Mouse (Mus musculus) heart, embryonic 15.5 days (tissue): Measurements from ENCODE around the gene Rassf2. TPM values are rescaled to one million over a fixed set of nuclear protein-coding genes. Genes with fewer than 3 reads are reported as not detected.

Experiments
- ATAC-seq: fragments of 200-750 bp; cut with Nextera tagmentation; replicated peaks from 2 replicates; pipeline ENCODE4 v1.8.0; 2017; ENCODE audit warnings: low read depth, moderate TSS enrichment; ENCODE audit not compliant: insufficient number of reproducible peaks, insufficient read depth, low FRiP score
- H3K27ac ChIP-seq: fragments of 300-500 bp; sonication (generic); 2 replicates; pipeline ENCODE4 v1.5.1; 2015; ENCODE audit warnings: mild to moderate bottlenecking, inconsistent platforms
- H3K27me3 ChIP-seq: fragments of 300-500 bp; sonication (generic); 2 replicates; pipeline ENCODE4 v1.6.1; 2015; ENCODE audit warnings: inconsistent platforms
- H3K36me3 ChIP-seq: fragments of 300-500 bp; sonication (generic); 2 replicates; pipeline ENCODE4 v1.6.1; 2015; ENCODE audit warnings: mild to moderate bottlenecking, inconsistent platforms
- H3K4me1 ChIP-seq: fragments of 300-500 bp; sonication (generic); replicated peaks from 2 replicates; pipeline ENCODE4 v1.6.1; 2015; ENCODE audit warnings: inconsistent platforms
- H3K4me2 ChIP-seq: fragments of 300-500 bp; sonication (generic); 2 replicates; pipeline ENCODE4 v1.6.1; 2015; ENCODE audit warnings: inconsistent platforms, mild to moderate bottlenecking, moderate library complexity
- H3K4me3 ChIP-seq: fragments of 300-500 bp; sonication (generic); 2 replicates; pipeline ENCODE4 v1.5.1; 2015; ENCODE audit warnings: mild to moderate bottlenecking, inconsistent platforms
- H3K9ac ChIP-seq: fragments of 300-500 bp; sonication (generic); 2 replicates; pipeline ENCODE4 v1.6.1; 2015; ENCODE audit warnings: mild to moderate bottlenecking, inconsistent platforms
- H3K9me3 ChIP-seq: fragments of 300-500 bp; sonication (generic); replicated peaks from 2 replicates; pipeline ENCODE4 v1.6.1; 2016; ENCODE audit warnings: inconsistent platforms
- WGBS: fragments of 180-500 bp; shearing (Covaris S2); methylation state at CpG from one replicate; pipeline ENCODE4 v1.1.7; 2015; ENCODE audit warnings: mixed read lengths; 5-methylcytosine and 5-hydroxymethylcytosine counted together
- polyA plus RNA-seq: library from polyadenylated mRNA; unstranded; fragments of >200 nt; fragmentation: Nextera tagmentation; extraction: Ambion mirVana; gene quantifications from 2 replicates; pipeline ENCODE4 v1.2.1, GENCODE M21; 2015

Rassf2 gene
- polyA plus RNA-seq: 9.2 and 13.9 TPM in 2 replicates

- H3K27me3 ChIP-seq: no peaks in the 10 kb centered on the region; the same call in 1 of the 2 replicates
- peak within 1 kb of the TSS; percentile 75 for H3K4me3 ChIP-seq
- H3K9me3 ChIP-seq: no peaks in the 10 kb centered on the region
- ATAC-seq: peak; percentile 85
- peaks cover 25% of the 10 kb centered on the region for H3K4me1 ChIP-seq
- peak within 1 kb of the TSS; percentile 72 for H3K9ac ChIP-seq
- peak within 1 kb of the TSS; percentile 99 for H3K4me2 ChIP-seq
- no peaks in the 10 kb centered on the region for H3K36me3 ChIP-seq
- H3K27ac ChIP-seq: peak within 1 kb of the TSS; percentile 80
- 1% methylated on average over 41 of the region's 48 CpGs for WGBS
Measured at GRCm38 (mm10) chr2:132029646-132030417, at the start of gene Rassf2. Gene Rassf2, minus strand, starts transcription at chr2:132030258.

- Histone ChIP-seq H3K27me3 (no peaks in the 10 kb centered on the region), H3K9ac (no peak overlapping the region), H3K9me3 (no peaks in the 10 kb centered on the region), H3K4me3 (no peak overlapping the region), H3K4me2 (no peak overlapping the region), H3K36me3 (peaks cover 9% of the 10 kb centered on the region; the same call in 1 of the 2 replicates), H3K27ac (peak overlapping the region; percentile 85), H3K4me1 (peaks cover 33% of the 10 kb centered on the region)
- ATAC-seq: peak; percentile 87
- 35% methylated on average over 5 of the region's 5 CpGs for WGBS
Measured at GRCm38 (mm10) chr2:132079139-132079538, 49.1 kb upstream of the Rassf2 start.

- no peak overlapping the region for H3K27ac ChIP-seq
- no peaks in the 10 kb centered on the region for H3K9me3 ChIP-seq
- no peak overlapping the region for H3K4me3 ChIP-seq
- peaks cover 21% of the 10 kb centered on the region for H3K36me3 ChIP-seq
- H3K27me3 ChIP-seq: no peaks in the 10 kb centered on the region
- no peak overlapping the region for H3K4me2 ChIP-seq
- no peak overlapping the region for H3K9ac ChIP-seq
- 75% methylated on average over 3 of the region's 3 CpGs for WGBS
- no peak for ATAC-seq
- peaks cover 11% of the 10 kb centered on the region for H3K4me1 ChIP-seq
Measured at GRCm38 (mm10) chr2:132073052-132073451, 43.0 kb upstream of the Rassf2 start.

- H3K4me3 ChIP-seq: no peak overlapping the region
- H3K27me3 ChIP-seq: no peaks in the 10 kb centered on the region
- WGBS: 83% methylated on average over 10 of the region's 10 CpGs
Measured at GRCm38 (mm10) chr2:132069985-132070735, 40.1 kb upstream of the Rassf2 start.

GRCm38 (mm10) chr2:132064185-132064831, 34.2 kb upstream of the Rassf2 start:
- H3K4me1 ChIP-seq: peaks cover 13% of the 10 kb centered on the region
- 63% methylated on average over 11 of the region's 11 CpGs for WGBS
- H3K36me3 ChIP-seq: peaks cover 10% of the 10 kb centered on the region
- no peak overlapping the region for H3K4me2 ChIP-seq
- no peaks in the 10 kb centered on the region for H3K27me3 ChIP-seq
- peak overlapping the region; percentile 54 for H3K27ac ChIP-seq
- ATAC-seq: no peak
- no peak overlapping the region for H3K9ac ChIP-seq
- H3K4me3 ChIP-seq: no peak overlapping the region
- no peaks in the 10 kb centered on the region for H3K9me3 ChIP-seq

More at GRCm38 (mm10) chr2:132069985-132070735, 40.1 kb upstream of the Rassf2 start:
- Histone ChIP-seq H3K9me3 (no peaks in the 10 kb centered on the region), H3K4me1 (no peaks in the 10 kb centered on the region), H3K27ac (no peak overlapping the region), H3K4me2 (no peak overlapping the region), H3K36me3 (peaks cover 29% of the 10 kb centered on the region), H3K9ac (no peak overlapping the region)
- ATAC-seq: no peak

GRCm38 (mm10) chr2:132063776-132064175, 33.7 kb upstream of the Rassf2 start:
- no peak overlapping the region for H3K9ac ChIP-seq
- H3K36me3 ChIP-seq: peaks cover 10% of the 10 kb centered on the region
- H3K9me3 ChIP-seq: no peaks in the 10 kb centered on the region
- ATAC-seq: no peak
- WGBS: 71% methylated on average over 3 of the region's 3 CpGs
- H3K27me3 ChIP-seq: no peaks in the 10 kb centered on the region
- H3K4me2 ChIP-seq: no peak overlapping the region
- H3K4me3 ChIP-seq: no peak overlapping the region
- H3K27ac ChIP-seq: peak overlapping the region; percentile 54
- H3K4me1 ChIP-seq: peaks cover 13% of the 10 kb centered on the region

GRCm38 (mm10) chr2:132061884-132062283, 31.8 kb upstream of the Rassf2 start:
- peaks cover 13% of the 10 kb centered on the region for H3K4me1 ChIP-seq
- peaks cover 22% of the 10 kb centered on the region for H3K36me3 ChIP-seq
- H3K4me2 ChIP-seq: no peak overlapping the region
- ATAC-seq: no peak
- H3K27me3 ChIP-seq: no peaks in the 10 kb centered on the region
- no peaks in the 10 kb centered on the region for H3K9me3 ChIP-seq
- no peak overlapping the region for H3K9ac ChIP-seq
- no peak overlapping the region for H3K27ac ChIP-seq
- WGBS: 91% methylated on average over 11 of the region's 11 CpGs
- no peak overlapping the region for H3K4me3 ChIP-seq

- H3K9me3 ChIP-seq: no peaks in the 10 kb centered on the region
- H3K4me1 ChIP-seq: peaks cover 25% of the 10 kb centered on the region
- no peaks in the 10 kb centered on the region for H3K27me3 ChIP-seq
- H3K27ac ChIP-seq: no peak overlapping the region
- H3K4me2 ChIP-seq: no peak overlapping the region
- ATAC-seq: no peak
- no peak overlapping the region for H3K4me3 ChIP-seq
- no peak overlapping the region for H3K9ac ChIP-seq
- peaks cover 14% of the 10 kb centered on the region for H3K36me3 ChIP-seq
- WGBS: 81% methylated on average over 8 of the region's 8 CpGs
Measured at GRCm38 (mm10) chr2:132059919-132060318, 29.9 kb upstream of the Rassf2 start.

- 16% methylated on average over 8 of the region's 8 CpGs for WGBS
- Histone ChIP-seq H3K4me3 (no peak overlapping the region), H3K9me3 (no peaks in the 10 kb centered on the region), H3K9ac (no peak overlapping the region), H3K36me3 (peaks cover 14% of the 10 kb centered on the region), H3K4me2 (no peak overlapping the region), H3K4me1 (peaks cover 14% of the 10 kb centered on the region), H3K27me3 (no peaks in the 10 kb centered on the region), H3K27ac (0 out of 2 replicates have a peak overlapping the region, but pooled peaks have one; percentile 2)
- peak; percentile 70 for ATAC-seq
Measured at GRCm38 (mm10) chr2:132055349-132055753, 25.3 kb upstream of the Rassf2 start.

- no peak for ATAC-seq
- H3K9ac ChIP-seq: no peak overlapping the region
- H3K9me3 ChIP-seq: no peaks in the 10 kb centered on the region
- no peak overlapping the region for H3K4me3 ChIP-seq
- H3K36me3 ChIP-seq: peaks cover 14% of the 10 kb centered on the region
- WGBS: 83% methylated on average over 4 of the region's 4 CpGs
- no peak overlapping the region for H3K27ac ChIP-seq
- H3K27me3 ChIP-seq: no peaks in the 10 kb centered on the region
- H3K4me1 ChIP-seq: peaks cover 14% of the 10 kb centered on the region
- no peak overlapping the region for H3K4me2 ChIP-seq
Measured at GRCm38 (mm10) chr2:132053824-132054223, 23.8 kb upstream of the Rassf2 start.

- H3K4me1 ChIP-seq: peaks cover 16% of the 10 kb centered on the region
- no peak overlapping the region for H3K4me2 ChIP-seq
- no peak for ATAC-seq
- 59% methylated on average over 5 of the region's 5 CpGs for WGBS
- no peak overlapping the region for H3K27ac ChIP-seq
- no peaks in the 10 kb centered on the region for H3K9me3 ChIP-seq
- no peak overlapping the region for H3K4me3 ChIP-seq
- no peaks in the 10 kb centered on the region for H3K27me3 ChIP-seq
- H3K9ac ChIP-seq: no peak overlapping the region
- H3K36me3 ChIP-seq: no peaks in the 10 kb centered on the region; the same call in 1 of the 2 replicates
Measured at GRCm38 (mm10) chr2:132051798-132052197, 21.7 kb upstream of the Rassf2 start.
